Mouse (Mus musculus) forebrain, embryonic 14.5 days (tissue): ENCODE data around the gene Ovol1. TPM values are rescaled to one million over a fixed set of nuclear protein-coding genes. Genes with fewer than 3 reads are reported as not detected.

ENCODE experiments used
- polyA plus RNA-seq: library from polyadenylated mRNA; unstranded; fragments of >200 nt; fragmentation: Nextera tagmentation; extraction: Ambion mirVana; gene quantifications from 2 replicates; pipeline ENCODE4 v1.2.1, GENCODE M21; 2014

Ovol1 gene
- polyA plus RNA-seq, 1 experiment from 2014 or later: not detected

Other genes with a start within 250 kb of the Ovol1 start
- not detected in 2 replicates for gene Catsper1, start 224.9 kb downstream of the Ovol1 start, polyA plus RNA-seq
- gene Cst6, start 211.1 kb downstream of the Ovol1 start, polyA plus RNA-seq: 4.0 and 5.6 TPM in 2 replicates
- gene Eif1ad, start 193.9 kb downstream of the Ovol1 start, polyA plus RNA-seq: 33.0 and 36.2 TPM in 2 replicates
- 417 and 471 TPM in 2 replicates for gene Banf1, start 193.5 kb downstream of the Ovol1 start, polyA plus RNA-seq
- gene Sart1, start 171.9 kb downstream of the Ovol1 start, polyA plus RNA-seq: 58.3 and 64.2 TPM in 2 replicates
- gene Tsga10ip, start 158.1 kb downstream of the Ovol1 start, polyA plus RNA-seq: not detected in 2 replicates
- 255 and 263 TPM in 2 replicates for gene Drap1, start 135.7 kb downstream of the Ovol1 start, polyA plus RNA-seq
- gene AI837181, start 135.5 kb downstream of the Ovol1 start, polyA plus RNA-seq: 36.7 and 46.9 TPM in 2 replicates
- not detected in 2 replicates for gene Fosl1, start 113.1 kb downstream of the Ovol1 start, polyA plus RNA-seq
- 5.9 and 6.4 TPM in 2 replicates for gene Ccdc85b, start 102.8 kb downstream of the Ovol1 start, polyA plus RNA-seq
- gene Fibp, start 100.0 kb downstream of the Ovol1 start, polyA plus RNA-seq: 153 and 167 TPM in 2 replicates
- 3.4 and 5.3 TPM in 2 replicates for gene Ctsw, start 92.1 kb downstream of the Ovol1 start, polyA plus RNA-seq
- gene Efemp2, start 86.7 kb downstream of the Ovol1 start, polyA plus RNA-seq: 25.1 and 29.0 TPM in 2 replicates
- 51.8 and 57.1 TPM in 2 replicates for gene Mus81, start 72.2 kb downstream of the Ovol1 start, polyA plus RNA-seq
- gene Cfl1, start 70.2 kb downstream of the Ovol1 start, polyA plus RNA-seq: 4,491 and 4,757 TPM in 2 replicates
- gene 1700020D05Rik, start 56.9 kb downstream of the Ovol1 start, polyA plus RNA-seq: 0.28 TPM in 1 of 2 replicates, not detected in the other
- 55.3 and 73.2 TPM in 2 replicates for gene Snx32, start 50.1 kb downstream of the Ovol1 start, polyA plus RNA-seq
- gene Ap5b1, start 7.4 kb upstream of the Ovol1 start, polyA plus RNA-seq: 1.5 and 1.6 TPM in 2 replicates
- 85.7 and 95.8 TPM in 2 replicates for gene Rnaseh2c, start 41.2 kb upstream of the Ovol1 start, polyA plus RNA-seq
- gene Kat5, start 49.6 kb upstream of the Ovol1 start, polyA plus RNA-seq: 43.7 and 49.7 TPM in 2 replicates
- gene Rela, start 76.8 kb upstream of the Ovol1 start, polyA plus RNA-seq: 29.8 and 35.8 TPM in 2 replicates
- 9.2 and 10.2 TPM in 2 replicates for gene Sipa1, start 103.1 kb upstream of the Ovol1 start, polyA plus RNA-seq
- 9.2 and 11.8 TPM in 2 replicates for gene Map3k11, start 128.1 kb upstream of the Ovol1 start, polyA plus RNA-seq
- gene Pcnx3, start 128.3 kb upstream of the Ovol1 start, polyA plus RNA-seq: 20.9 and 24.6 TPM in 2 replicates
- 0.17 TPM in 1 of 2 replicates, not detected in the other for gene Kcnk7, start 143.7 kb upstream of the Ovol1 start, polyA plus RNA-seq
- gene Ehbp1l1, start 165.7 kb upstream of the Ovol1 start, polyA plus RNA-seq: 7.0 and 10.1 TPM in 2 replicates
- gene Fam89b, start 169.0 kb upstream of the Ovol1 start, polyA plus RNA-seq: 204 and 233 TPM in 2 replicates
- gene Ltbp3, start 180.3 kb upstream of the Ovol1 start, polyA plus RNA-seq: 8.5 and 10.7 TPM in 2 replicates
- 56.1 and 67.9 TPM in 2 replicates for gene Scyl1, start 210.8 kb upstream of the Ovol1 start, polyA plus RNA-seq